ENCODE assay signal across 20 mouse cellular contexts in genomic region chr11:84638353-84638752, GRCm38 (mm10).
DNase-seq lines count a peak whose midpoint lies in the region; ATAC-seq and TF ChIP-seq lines count a peak whose summit lies in the region.
"Had no signal": no experiment of that assay in that cellular context is flagged by ENCODE, and none has a peak within 500 bp of the region (broad histone marks: within the 10 kb centered on the region; RNA-seq: fewer than 3 reads in every experiment).

No protein-coding gene starts in this region.

- intact Hi-C loops in heart, postnatal 10 days (cut with DNase I) = no loop called here

- 12% methylated on average over 9 of the region's 9 CpGs for WGBS in midbrain, embryonic 13.5 days
- WGBS in midbrain, embryonic 11.5 days = 18% methylated on average over 9 of the region's 9 CpGs
- 11% methylated on average over 9 of the region's 9 CpGs for WGBS in neural tube, embryonic 12.5 days
- 53% methylated on average over 9 of the region's 9 CpGs for WGBS in cerebellum, adult 2 months

- H3K27me3 ChIP-seq in midbrain, embryonic 13.5 days = peaks cover 39% of the 10 kb centered on the region
- H3K27me3 ChIP-seq in midbrain, embryonic 11.5 days (ENCODE audit: control insufficient read depth, insufficient read depth, low read length) = peaks cover 16% of the 10 kb centered on the region; the same call in 1 of the 2 replicates
- H3K27me3 ChIP-seq in neural tube, embryonic 12.5 days (replicated peaks) = peaks cover 37% of the 10 kb centered on the region
- no peaks in the 10 kb centered on the region for H3K27me3 ChIP-seq in cerebellum, adult 2 months (ENCODE audit: control insufficient read depth, insufficient read depth, low read length)

- H3K9me3 ChIP-seq in midbrain, embryonic 13.5 days = no peaks in the 10 kb centered on the region
- no peaks in the 10 kb centered on the region for H3K9me3 ChIP-seq in midbrain, embryonic 11.5 days (ENCODE audit: control insufficient read depth, low read length)
- H3K9me3 ChIP-seq in neural tube, embryonic 12.5 days = no peaks in the 10 kb centered on the region
- H3K9me3 ChIP-seq: embryonic facial prominence, embryonic 13.5 days; forebrain, embryonic 12.5 days; heart, embryonic 10.5 days had no signal

- peak; percentile 64 for DNase-seq in heart, adult 11 months
- no peak for DNase-seq in heart, postnatal 10 days
- DNase-seq in midbrain, embryonic 11.5 days (ENCODE audit: low spot score, missing footprints) = no peak
- DNase-seq in neural tube, embryonic 10.5 days (ENCODE audit: extremely low spot score, low spot score) = no peak
- no peak for DNase-seq in cerebellum, adult 2 months
- DNase-seq: adrenal gland, postnatal 10 days; cerebellum, adult 11-12 months; cerebellum, adult 9-11 months; cerebellum, postnatal 36 days; gastrocnemius, adult 2 months; gastrocnemius, postnatal 25 days; heart, adult 18-20 months; heart, postnatal 14 days had no signal

- no peak for ATAC-seq in midbrain, embryonic 13.5 days
- no peak for ATAC-seq in midbrain, embryonic 11.5 days (ENCODE audit: low FRiP score)
- no peak for ATAC-seq in neural tube, embryonic 12.5 days (ENCODE audit: low FRiP score, low read depth)
- ATAC-seq: forebrain, embryonic 16.5 days; inflammation-experienced regulatory T-cells, adult 6 months had no signal

- H3K36me3 ChIP-seq in midbrain, embryonic 13.5 days = no peaks in the 10 kb centered on the region
- no peaks in the 10 kb centered on the region for H3K36me3 ChIP-seq in midbrain, embryonic 11.5 days (ENCODE audit: control insufficient read depth, insufficient read depth, low read length)
- no peaks in the 10 kb centered on the region for H3K36me3 ChIP-seq in neural tube, embryonic 12.5 days
- H3K36me3 ChIP-seq: embryonic facial prominence, embryonic 13.5 days; forebrain, embryonic 12.5 days; heart, embryonic 10.5 days had no signal

- H3K27ac ChIP-seq in midbrain, embryonic 13.5 days = peak overlapping the region; percentile 51; the same call in 1 of the 2 replicates
- no peak overlapping the region for H3K27ac ChIP-seq in midbrain, embryonic 11.5 days (ENCODE audit: low read depth, low read length)
- H3K27ac ChIP-seq in neural tube, embryonic 12.5 days = no peak overlapping the region
- H3K27ac ChIP-seq in cerebellum, adult 2 months (ENCODE audit: insufficient read depth, low read length) = no peak overlapping the region
- H3K27ac ChIP-seq: embryonic facial prominence, embryonic 13.5 days; gastrocnemius, adult 2 months; heart, embryonic 10.5 days had no signal

- no peak for TF ChIP-seq POLR2A in cerebellum, adult 2 months (IDR thresholded peaks at IDR 0.05; ENCODE audit: borderline replicate concordance, insufficient read depth, low read length)

- peaks cover 58% of the 10 kb centered on the region for H3K4me1 ChIP-seq in midbrain, embryonic 13.5 days (replicated peaks)
- H3K4me1 ChIP-seq in midbrain, embryonic 11.5 days (ENCODE audit: control insufficient read depth, insufficient read depth, low read length) = peaks cover 5% of the 10 kb centered on the region; the same call in 1 of the 2 replicates
- peaks cover 35% of the 10 kb centered on the region for H3K4me1 ChIP-seq in neural tube, embryonic 12.5 days
- H3K4me1 ChIP-seq in cerebellum, adult 2 months (ENCODE audit: control insufficient read depth, insufficient read depth, low read length) = no peaks in the 10 kb centered on the region

- H3K4me2 ChIP-seq in midbrain, embryonic 13.5 days (replicated peaks) = no peak overlapping the region
- H3K4me2 ChIP-seq in midbrain, embryonic 11.5 days = no peak overlapping the region
- H3K4me2 ChIP-seq in neural tube, embryonic 12.5 days (replicated peaks) = 0 out of 2 replicates have a peak overlapping the region, but pooled peaks have one; percentile 2
- H3K4me2 ChIP-seq: embryonic facial prominence, embryonic 13.5 days; forebrain, embryonic 12.5 days had no signal

- no peak overlapping the region for H3K9ac ChIP-seq in midbrain, embryonic 13.5 days (replicated peaks)
- no peak overlapping the region for H3K9ac ChIP-seq in midbrain, embryonic 11.5 days (ENCODE audit: low read length)
- H3K9ac ChIP-seq in neural tube, embryonic 12.5 days = no peak overlapping the region
- H3K9ac ChIP-seq: embryonic facial prominence, embryonic 13.5 days; forebrain, embryonic 12.5 days had no signal

- H3K4me3 ChIP-seq in midbrain, embryonic 13.5 days (replicated peaks) = no peak overlapping the region
- no peak overlapping the region for H3K4me3 ChIP-seq in midbrain, embryonic 11.5 days (ENCODE audit: low read depth, low read length)
- H3K4me3 ChIP-seq in neural tube, embryonic 12.5 days = no peak overlapping the region
- H3K4me3 ChIP-seq in cerebellum, adult 2 months (replicated peaks; ENCODE audit: insufficient read depth, low read depth, low read length) = no peak overlapping the region
- H3K4me3 ChIP-seq: embryonic facial prominence, embryonic 13.5 days; forebrain, embryonic 12.5 days; gastrocnemius, adult 2 months; heart, embryonic 10.5 days had no signal

- no peak for TF ChIP-seq CTCF in cerebellum, adult 2 months (IDR thresholded peaks at IDR 0.05; ENCODE audit: borderline replicate concordance, insufficient read depth, low read depth, low read length)
